Mouse (Mus musculus): ENCODE data around the gene Ahnak. TPM values are rescaled to one million over a fixed set of nuclear protein-coding genes. Genes with fewer than 3 reads are reported as not detected.

Gene Ahnak
- polyA plus RNA-seq, 1 experiment from 2014 or later: 4.9 TPM

DNA sequence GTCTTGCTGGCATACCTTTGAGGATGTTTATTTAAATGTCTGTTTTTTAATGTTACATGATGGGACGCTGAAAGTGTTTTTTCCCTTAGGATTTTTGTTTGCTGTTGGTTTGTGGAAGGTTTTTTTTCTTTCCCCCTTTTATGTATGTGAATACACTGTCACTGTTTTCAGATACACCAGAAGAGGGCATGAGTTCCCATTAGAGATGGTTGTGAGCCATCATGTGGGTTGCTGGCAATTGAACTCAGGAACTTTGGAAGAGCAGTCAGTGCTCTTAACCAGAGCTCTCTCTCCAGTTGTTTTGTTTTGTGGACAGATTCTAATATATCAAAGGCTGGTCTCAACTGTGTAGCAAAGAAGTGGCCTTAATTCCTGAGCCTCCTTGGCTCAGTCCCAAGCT is 14.4 kb upstream of the Ahnak start:
- H3K4me3 ChIP-seq (replicated peaks): no peak overlapping the region
- no peak for ATAC-seq
- WGBS: 97% methylated on average over 1 of the region's 1 CpGs
- no peaks in the 10 kb centered on the region for H3K27me3 ChIP-seq
- no peaks in the 10 kb centered on the region for H3K9me3 ChIP-seq
- peaks cover 98% of the 10 kb centered on the region for H3K36me3 ChIP-seq
- H3K4me1 ChIP-seq (replicated peaks): no peaks in the 10 kb centered on the region; the same call in 1 of the 2 replicates
- no peak overlapping the region for H3K9ac ChIP-seq (replicated peaks)
- H3K27ac ChIP-seq: no peak overlapping the region
- H3K4me2 ChIP-seq (replicated peaks): no peak overlapping the region

GRCm38 (mm10) chr19:8975491-8975890 is 13.6 kb upstream of the Ahnak start:
- no peak for ATAC-seq
- Histone ChIP-seq H3K4me1 (replicated peaks) (no peaks in the 10 kb centered on the region; the same call in 1 of the 2 replicates), H3K9ac (replicated peaks) (no peak overlapping the region), H3K27ac (no peak overlapping the region), H3K4me3 (replicated peaks) (no peak overlapping the region), H3K4me2 (replicated peaks) (no peak overlapping the region), H3K36me3 (peaks cover 98% of the 10 kb centered on the region), H3K27me3 (no peaks in the 10 kb centered on the region), H3K9me3 (no peaks in the 10 kb centered on the region)
- 97% methylated on average over 2 of the region's 2 CpGs for WGBS

DNA sequence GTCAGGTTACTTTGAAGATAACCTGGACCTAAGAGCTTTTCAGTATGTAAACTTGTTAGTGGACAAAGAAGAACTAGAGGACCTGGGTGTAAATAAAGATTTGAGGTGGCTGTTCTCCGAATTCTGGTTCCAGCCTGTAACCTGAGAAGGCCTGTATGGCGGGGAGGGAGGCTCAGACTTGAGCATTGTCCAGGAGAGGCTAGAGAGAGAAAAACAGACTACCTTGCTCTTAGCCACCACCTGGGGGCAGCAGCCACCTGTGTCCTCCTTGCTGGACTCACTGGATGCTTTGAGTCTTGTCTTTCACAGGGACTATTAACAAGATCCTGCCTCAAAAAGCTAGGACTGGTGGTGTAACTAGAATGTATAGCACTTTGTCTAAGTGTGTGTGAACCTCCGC is 12.5 kb upstream of the Ahnak start:
- peak; percentile 78 for ATAC-seq
- Histone ChIP-seq H3K4me1 (replicated peaks) (peaks cover 6% of the 10 kb centered on the region; the same call in 1 of the 2 replicates), H3K9me3 (no peaks in the 10 kb centered on the region), H3K4me3 (replicated peaks) (no peak overlapping the region), H3K27me3 (no peaks in the 10 kb centered on the region), H3K36me3 (peaks cover 95% of the 10 kb centered on the region), H3K27ac (no peak overlapping the region), H3K4me2 (replicated peaks) (no peak overlapping the region), H3K9ac (replicated peaks) (no peak overlapping the region)
- WGBS: 47% methylated on average over 3 of the region's 3 CpGs

- H3K4me3 ChIP-seq (replicated peaks): no peak overlapping the region
- no peaks in the 10 kb centered on the region for H3K9me3 ChIP-seq
- 0 out of 2 replicates have a peak overlapping the region, but pooled peaks have one; percentile 19 for H3K27ac ChIP-seq
- H3K27me3 ChIP-seq: no peaks in the 10 kb centered on the region
- H3K36me3 ChIP-seq: peaks cover 57% of the 10 kb centered on the region
- 72% methylated on average over 5 of the region's 5 CpGs for WGBS
- H3K9ac ChIP-seq (replicated peaks): no peak overlapping the region
- no peak overlapping the region for H3K4me2 ChIP-seq (replicated peaks)
- no peak for ATAC-seq
- H3K4me1 ChIP-seq (replicated peaks): peaks cover 45% of the 10 kb centered on the region
Observed at GRCm38 (mm10) chr19:8980771-8981170, 8.3 kb upstream of the Ahnak start.

- no peaks in the 10 kb centered on the region for H3K9me3 ChIP-seq
- no peak for ATAC-seq
- 83% methylated on average over 2 of the region's 2 CpGs for WGBS
- no peak overlapping the region for H3K9ac ChIP-seq (replicated peaks)
- 0 out of 2 replicates have a peak, but pooled peaks cover 3% of the 10 kb centered on the region for H3K27me3 ChIP-seq
- H3K36me3 ChIP-seq: peaks cover 48% of the 10 kb centered on the region
- no peak overlapping the region for H3K4me2 ChIP-seq (replicated peaks)
- no peak overlapping the region for H3K27ac ChIP-seq
- no peak overlapping the region for H3K4me3 ChIP-seq (replicated peaks)
- peaks cover 45% of the 10 kb centered on the region for H3K4me1 ChIP-seq (replicated peaks)
Observed at GRCm38 (mm10) chr19:8981450-8982168, 7.5 kb upstream of the Ahnak start.

GRCm38 (mm10) chr19:8982303-8983149 is 6.6 kb upstream of the Ahnak start:
- Histone ChIP-seq H3K27ac (no peak overlapping the region), H3K27me3 (peaks cover 7% of the 10 kb centered on the region; the same call in 1 of the 2 replicates), H3K4me1 (replicated peaks) (peaks cover 45% of the 10 kb centered on the region), H3K4me2 (replicated peaks) (no peak overlapping the region), H3K9me3 (no peaks in the 10 kb centered on the region), H3K9ac (replicated peaks) (no peak overlapping the region), H3K36me3 (peaks cover 40% of the 10 kb centered on the region), H3K4me3 (replicated peaks) (no peak overlapping the region)
- no peak for ATAC-seq
- 57% methylated on average over 5 of the region's 5 CpGs for WGBS

DNA sequence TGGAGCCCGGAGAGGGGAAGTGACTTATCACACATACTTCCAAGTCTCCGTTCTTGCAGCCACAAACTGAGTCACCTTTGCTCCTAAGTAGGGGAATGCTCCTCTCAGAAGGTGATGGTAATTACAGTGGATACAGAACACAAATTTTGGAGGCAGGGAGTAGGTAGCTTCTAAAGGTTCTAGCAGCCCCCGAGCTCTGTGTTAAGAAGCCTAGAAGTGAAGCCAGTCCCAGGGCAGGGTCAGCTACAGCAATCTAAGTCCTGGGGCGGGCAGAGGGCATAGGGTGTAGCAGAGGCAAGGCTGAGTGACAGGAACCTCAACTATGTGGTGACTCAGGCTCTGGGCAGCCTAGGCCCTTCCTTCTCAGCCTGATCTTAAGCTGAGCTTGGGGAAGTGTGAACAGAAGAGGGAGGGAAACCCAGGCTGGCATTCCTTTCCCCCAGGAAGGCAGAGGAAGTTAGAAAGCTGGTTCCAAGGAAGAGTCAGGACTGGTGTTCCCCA is 5.9 kb upstream of the Ahnak start:
- Histone ChIP-seq H3K9me3 (no peaks in the 10 kb centered on the region), H3K4me3 (replicated peaks) (no peak overlapping the region), H3K27ac (peak overlapping the region; percentile 61; the same call in 1 of the 2 replicates), H3K27me3 (peaks cover 14% of the 10 kb centered on the region), H3K9ac (replicated peaks) (no peak overlapping the region), H3K4me2 (replicated peaks) (no peak overlapping the region), H3K36me3 (peaks cover 33% of the 10 kb centered on the region), H3K4me1 (replicated peaks) (peaks cover 48% of the 10 kb centered on the region)
- 54% methylated on average over 4 of the region's 4 CpGs for WGBS
- no peak for ATAC-seq

- 3% methylated on average over 7 of the region's 7 CpGs for WGBS
- Histone ChIP-seq H3K9ac (replicated peaks) (no peak overlapping the region; the same call in 1 of the 2 replicates), H3K4me3 (replicated peaks) (peak overlapping the region; percentile 14; the same call in 1 of the 2 replicates), H3K27me3 (peaks cover 26% of the 10 kb centered on the region), H3K4me2 (replicated peaks) (peak overlapping the region; percentile 42), H3K27ac (peak overlapping the region; percentile 75), H3K36me3 (peaks cover 21% of the 10 kb centered on the region), H3K9me3 (no peaks in the 10 kb centered on the region), H3K4me1 (replicated peaks) (peaks cover 53% of the 10 kb centered on the region)
- ATAC-seq: peak; percentile 82
Observed at GRCm38 (mm10) chr19:8984255-8984868, 4.7 kb upstream of the Ahnak start.

DNA sequence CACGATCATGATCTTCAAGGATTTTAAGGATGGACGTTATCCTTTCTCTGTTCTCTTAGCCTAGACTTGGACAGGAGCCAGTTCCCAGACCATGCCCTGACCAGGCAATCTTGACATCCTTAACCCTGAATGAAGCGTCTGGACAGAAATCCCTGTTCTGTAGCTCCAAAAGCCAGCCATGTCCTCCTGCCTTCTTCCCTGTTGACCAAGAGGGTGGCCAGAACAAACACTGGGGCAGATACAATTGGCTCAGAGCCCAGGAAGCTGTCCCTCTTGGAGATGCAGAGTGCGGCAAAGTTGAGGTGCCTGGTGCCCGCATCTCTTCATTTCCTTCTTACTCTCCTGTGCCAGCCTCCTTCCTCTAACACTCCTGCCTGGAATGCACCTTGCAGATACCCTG is 3.2 kb upstream of the Ahnak start:
- no peak for ATAC-seq
- Histone ChIP-seq H3K27ac (no peak overlapping the region), H3K4me2 (replicated peaks) (no peak overlapping the region), H3K9me3 (no peaks in the 10 kb centered on the region), H3K27me3 (peaks cover 41% of the 10 kb centered on the region), H3K36me3 (peaks cover 7% of the 10 kb centered on the region; the same call in 1 of the 2 replicates), H3K4me3 (replicated peaks) (no peak overlapping the region), H3K4me1 (replicated peaks) (peaks cover 67% of the 10 kb centered on the region), H3K9ac (replicated peaks) (no peak overlapping the region)
- 62% methylated on average over 5 of the region's 5 CpGs for WGBS

DNA sequence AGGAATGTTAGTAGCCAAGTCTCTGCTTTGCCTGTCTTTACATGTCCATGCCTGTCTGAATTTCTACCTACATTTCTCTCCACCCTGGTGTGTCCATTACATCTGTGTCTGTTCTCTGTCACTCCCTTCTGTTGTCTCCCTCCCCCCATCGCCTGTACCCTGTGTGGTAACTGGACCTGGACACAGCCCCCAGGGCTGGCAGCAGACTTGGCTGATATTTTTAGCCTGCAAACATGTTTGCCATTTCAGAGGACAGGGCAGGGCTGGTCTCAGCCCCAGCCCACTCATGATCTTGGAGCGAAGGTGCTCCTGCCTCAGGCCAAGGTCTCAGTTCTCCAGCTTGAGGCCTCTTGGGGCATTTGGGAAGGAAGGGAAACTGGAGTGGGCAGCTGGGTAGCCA is 1.3 kb upstream of the Ahnak start:
- H3K27ac ChIP-seq: no peak overlapping the region
- no peak for ATAC-seq
- no peak overlapping the region for H3K9ac ChIP-seq (replicated peaks)
- no peaks in the 10 kb centered on the region for H3K9me3 ChIP-seq
- no peak overlapping the region for H3K4me3 ChIP-seq (replicated peaks)
- H3K4me2 ChIP-seq (replicated peaks): no peak overlapping the region
- WGBS: 63% methylated on average over 2 of the region's 2 CpGs
- peaks cover 57% of the 10 kb centered on the region for H3K27me3 ChIP-seq
- H3K36me3 ChIP-seq: no peaks in the 10 kb centered on the region
- peaks cover 54% of the 10 kb centered on the region for H3K4me1 ChIP-seq (replicated peaks)

DNA sequence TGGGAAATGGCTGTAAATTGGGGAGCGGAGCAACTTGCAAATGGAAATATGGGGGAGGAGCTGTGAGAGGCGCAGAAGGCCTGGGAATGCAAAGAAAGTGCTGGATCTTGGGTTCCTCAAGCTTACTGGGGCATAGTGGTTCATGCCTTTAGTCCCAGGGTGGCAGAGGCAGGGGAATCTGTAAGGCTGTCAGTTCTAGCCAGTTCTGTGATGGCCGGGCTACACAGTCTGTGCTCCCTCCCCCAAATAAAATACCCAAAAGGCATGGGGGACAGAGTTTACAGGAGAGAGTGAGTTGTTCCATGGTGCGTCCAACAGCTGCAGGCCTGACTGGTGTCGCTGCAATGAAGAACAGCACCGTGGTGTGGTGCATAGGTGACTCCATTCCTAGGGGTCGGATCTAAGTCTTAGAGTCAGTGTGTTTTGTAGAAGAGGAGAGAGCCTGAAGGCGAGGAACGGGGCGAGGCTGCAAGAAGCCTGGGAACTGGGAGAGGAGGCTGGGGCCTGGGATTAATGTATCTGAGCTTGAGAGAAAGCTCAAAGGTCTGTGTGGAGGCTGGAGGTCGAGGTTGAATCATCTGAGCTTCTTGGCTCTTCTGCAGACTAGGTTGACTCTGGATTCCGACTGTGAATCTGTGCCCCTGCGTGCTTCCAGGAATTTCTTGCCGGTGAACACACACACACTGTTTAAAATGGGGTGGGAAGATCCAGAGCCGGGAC is 578 bp upstream of the Ahnak start:
- 13% methylated on average over 15 of the region's 15 CpGs for WGBS
- Histone ChIP-seq H3K4me3 (replicated peaks) (peak overlapping the region; percentile 46), H3K4me1 (replicated peaks) (peaks cover 47% of the 10 kb centered on the region), H3K27ac (no peak overlapping the region), H3K27me3 (peaks cover 57% of the 10 kb centered on the region), H3K4me2 (replicated peaks) (peak overlapping the region; percentile 71), H3K9me3 (no peaks in the 10 kb centered on the region), H3K9ac (replicated peaks) (peak overlapping the region; percentile 56), H3K36me3 (no peaks in the 10 kb centered on the region)
- ATAC-seq: no peak
